Mouse (Mus musculus) kidney, embryonic 14.5 days (tissue): Measurements from ENCODE around the gene Anapc16. TPM values are rescaled to one million over a fixed set of nuclear protein-coding genes. Genes with fewer than 3 reads are reported as not detected.

Experiments
- ATAC-seq: fragments of 200-750 bp; cut with Nextera tagmentation; 2 replicates; pipeline ENCODE4 v1.8.0; 2017; ENCODE audit warnings: moderate number of reproducible peaks, mild to moderate bottlenecking, moderate TSS enrichment, moderate library complexity; ENCODE audit not compliant: low FRiP score, low TSS enrichment
- H3K27ac ChIP-seq: fragments of 300-500 bp; sonication (generic); 2 replicates; pipeline ENCODE4 v1.5.1; 2014; ENCODE audit warnings: low read depth, mild to moderate bottlenecking, low read length, moderate library complexity, mixed read lengths
- H3K27me3 ChIP-seq: fragments of 300-500 bp; sonication (generic); 2 replicates; pipeline ENCODE4 v1.6.1; 2014; ENCODE audit warnings: mild to moderate bottlenecking, low read length; ENCODE audit not compliant: control insufficient read depth, insufficient read depth
- H3K36me3 ChIP-seq: fragments of 300-500 bp; sonication (generic); 2 replicates; pipeline ENCODE4 v1.6.1; 2014; ENCODE audit warnings: low read length, mixed read lengths; ENCODE audit not compliant: control insufficient read depth, insufficient read depth
- H3K4me1 ChIP-seq: fragments of 300-500 bp; sonication (generic); 2 replicates; pipeline ENCODE4 v1.6.1; 2014; ENCODE audit warnings: low read length, mixed read lengths; ENCODE audit not compliant: control insufficient read depth, insufficient read depth
- H3K4me2 ChIP-seq: fragments of 300-500 bp; sonication (generic); replicated peaks from 2 replicates; pipeline ENCODE4 v1.6.1; 2014; ENCODE audit warnings: low read depth, mild to moderate bottlenecking, low read length
- H3K4me3 ChIP-seq: fragments of 300-500 bp; sonication (generic); 2 replicates; pipeline ENCODE4 v1.5.1; 2014; ENCODE audit warnings: mild to moderate bottlenecking, low read length
- H3K9ac ChIP-seq: fragments of 300-500 bp; sonication (generic); 2 replicates; pipeline ENCODE4 v1.6.1; 2014; ENCODE audit warnings: low read depth, mild to moderate bottlenecking, low read length, moderate library complexity
- H3K9me3 ChIP-seq: fragments of 300-500 bp; sonication (generic); 2 replicates; pipeline ENCODE4 v1.6.1; 2016; ENCODE audit warnings: low read length; ENCODE audit not compliant: control insufficient read depth
- WGBS: fragments of 180-500 bp; shearing (Covaris S2); extraction: QIAGEN DNeasy Blood & Tissue Kit; methylation state at CpG from one replicate; pipeline ENCODE4 v1.1.7; 2014; 5-methylcytosine and 5-hydroxymethylcytosine counted together
- polyA plus RNA-seq: library from polyadenylated mRNA; unstranded; fragments of >200 nt; fragmentation: Nextera tagmentation; extraction: Ambion mirVana; gene quantifications from 2 replicates; pipeline ENCODE4 v1.2.1, GENCODE M21; 2014

The Anapc16 gene
- polyA plus RNA-seq, 1 experiment from 2014 or later: 106 TPM

- H3K9me3 ChIP-seq: no peaks in the 10 kb centered on the region
- H3K36me3 ChIP-seq: no peaks in the 10 kb centered on the region
- ATAC-seq: no peak
- no peak overlapping the region for H3K9ac ChIP-seq
- no peak overlapping the region for H3K4me3 ChIP-seq
- peaks cover 24% of the 10 kb centered on the region for H3K4me1 ChIP-seq
- no peaks in the 10 kb centered on the region for H3K27me3 ChIP-seq
- no peak overlapping the region for H3K27ac ChIP-seq
- H3K4me2 ChIP-seq: no peak overlapping the region
- WGBS: 95% methylated on average over 3 of the region's 3 CpGs
Measured at GRCm38 (mm10) chr10:59945416-59945815, 57.5 kb downstream of the Anapc16 start.

- peak overlapping the region; percentile 53 for H3K27ac ChIP-seq
- no peaks in the 10 kb centered on the region for H3K36me3 ChIP-seq
- no peaks in the 10 kb centered on the region for H3K27me3 ChIP-seq
- ATAC-seq: peak; percentile 61
- no peaks in the 10 kb centered on the region for H3K9me3 ChIP-seq
- peak overlapping the region; percentile 50 for H3K4me2 ChIP-seq
- peak overlapping the region; percentile 21; the same call in 1 of the 2 replicates for H3K4me3 ChIP-seq
- H3K4me1 ChIP-seq: peaks cover 11% of the 10 kb centered on the region
- 39% methylated on average over 13 of the region's 13 CpGs for WGBS
- peak overlapping the region; percentile 52; the same call in 1 of the 2 replicates for H3K9ac ChIP-seq
Measured at GRCm38 (mm10) chr10:59943421-59943989, 59.4 kb downstream of the Anapc16 start.

GRCm38 (mm10) chr10:59942847-59943420 lies 60.0 kb downstream of the Anapc16 start:
- Histone ChIP-seq H3K36me3 (no peaks in the 10 kb centered on the region), H3K27ac (peak overlapping the region; percentile 53), H3K4me3 (peak overlapping the region; percentile 21), H3K27me3 (no peaks in the 10 kb centered on the region), H3K4me1 (peaks cover 11% of the 10 kb centered on the region), H3K9me3 (no peaks in the 10 kb centered on the region), H3K9ac (peak overlapping the region; percentile 52), H3K4me2 (peak overlapping the region; percentile 50)
- peak; percentile 74; the same call in 1 of the 2 replicates for ATAC-seq
- 3% methylated on average over 16 of the region's 16 CpGs for WGBS

- peak overlapping the region; percentile 50 for H3K4me2 ChIP-seq
- no peaks in the 10 kb centered on the region for H3K27me3 ChIP-seq
- peaks cover 11% of the 10 kb centered on the region for H3K4me1 ChIP-seq
- 48% methylated on average over 21 of the region's 21 CpGs for WGBS
- peak overlapping the region; percentile 52; the same call in 1 of the 2 replicates for H3K9ac ChIP-seq
- H3K36me3 ChIP-seq: no peaks in the 10 kb centered on the region
- H3K9me3 ChIP-seq: no peaks in the 10 kb centered on the region
- H3K27ac ChIP-seq: peak overlapping the region; percentile 53; the same call in 1 of the 2 replicates
- ATAC-seq: no peak
- H3K4me3 ChIP-seq: peak overlapping the region; percentile 21
Measured at GRCm38 (mm10) chr10:59942281-59942846, 60.6 kb downstream of the Anapc16 start.

- H3K27ac ChIP-seq: no peak overlapping the region
- H3K4me1 ChIP-seq: peaks cover 11% of the 10 kb centered on the region
- no peaks in the 10 kb centered on the region for H3K27me3 ChIP-seq
- H3K4me3 ChIP-seq: no peak overlapping the region
- H3K9me3 ChIP-seq: no peaks in the 10 kb centered on the region
- no peaks in the 10 kb centered on the region for H3K36me3 ChIP-seq
- no peak overlapping the region for H3K4me2 ChIP-seq
- WGBS: 50% methylated on average over 1 of the region's 1 CpGs
- ATAC-seq: no peak
- no peak overlapping the region for H3K9ac ChIP-seq
Measured at GRCm38 (mm10) chr10:59939081-59939480, 63.9 kb downstream of the Anapc16 start.

GRCm38 (mm10) chr10:59938662-59939061 lies 64.3 kb downstream of the Anapc16 start:
- no peaks in the 10 kb centered on the region for H3K9me3 ChIP-seq
- ATAC-seq: no peak
- no peak overlapping the region for H3K9ac ChIP-seq
- H3K27ac ChIP-seq: no peak overlapping the region
- no peak overlapping the region for H3K4me2 ChIP-seq
- 73% methylated on average over 5 of the region's 5 CpGs for WGBS
- no peaks in the 10 kb centered on the region for H3K27me3 ChIP-seq
- H3K4me3 ChIP-seq: no peak overlapping the region
- H3K4me1 ChIP-seq: peaks cover 11% of the 10 kb centered on the region
- no peaks in the 10 kb centered on the region for H3K36me3 ChIP-seq

Other genes starting within 250 kb of the Anapc16 start
- gene Dnajb12, start 123.6 kb downstream of the Anapc16 start, polyA plus RNA-seq: 24.6 and 36.0 TPM in 2 replicates
- 1.8 and 2.9 TPM in 2 replicates for gene Ddit4, start 51.3 kb downstream of the Anapc16 start, polyA plus RNA-seq
- gene Ascc1, start 330 bp downstream of the Anapc16 start, polyA plus RNA-seq: 45.8 and 47.4 TPM in 2 replicates
- gene Spock2, start 103.1 kb upstream of the Anapc16 start, polyA plus RNA-seq: 35.7 and 51.3 TPM in 2 replicates
- gene Chst3, start 216.1 kb upstream of the Anapc16 start, polyA plus RNA-seq: 1.0 and 1.1 TPM in 2 replicates